Mouse (Mus musculus): Measurements from ENCODE around the gene Gkn1. TPM values are rescaled to one million over a fixed set of nuclear protein-coding genes. Genes with fewer than 3 reads are reported as not detected.

The Gkn1 gene
- polyA plus RNA-seq, 1 experiment = not detected

GRCm38 (mm10) chr6:87389455-87389989 is 38.8 kb upstream of the Gkn1 start:
- TF ChIP-seq FOSL1 (IDR thresholded peaks at IDR 0.05; ENCODE audit: insufficient read depth, low read length, poor library complexity, severe bottlenecking) (no peak), CTCF (IDR thresholded peaks at IDR 0.05; ENCODE audit: control insufficient read depth, insufficient read depth, insufficient read length) (no peak), USF1 (IDR thresholded peaks at IDR 0.05; ENCODE audit: low read depth) (no peak), MYOG (IDR thresholded peaks at IDR 0.05; ENCODE audit: control insufficient read depth, extremely low read depth, insufficient read length) (no peak), MAX (IDR thresholded peaks at IDR 0.05) (no peak), MYOD1 (IDR thresholded peaks at IDR 0.05; ENCODE audit: control insufficient read depth, insufficient read length, low read depth) (no peak), CEBPB (IDR thresholded peaks at IDR 0.05; ENCODE audit: low read depth) (no peak)
- Histone ChIP-seq H3K79me3 (ENCODE audit: low read depth) (no peaks in the 10 kb centered on the region), H3K27me3 (ENCODE audit: control insufficient read depth, insufficient read depth, insufficient read length) (no peaks in the 10 kb centered on the region), H3K36me3 (ENCODE audit: control insufficient read depth, insufficient read depth) (no peaks in the 10 kb centered on the region), H3K4me3 (ENCODE audit: insufficient read depth, poor library complexity, severe bottlenecking) (no peak overlapping the region), H3K79me2 (ENCODE audit: control insufficient read depth, insufficient read depth) (no peaks in the 10 kb centered on the region), H3ac (ENCODE audit: control insufficient read depth, insufficient read length, low read depth) (no peak overlapping the region)

GRCm38 (mm10) chr6:87388877-87389276 is 38.1 kb upstream of the Gkn1 start, which contains the start of gene Gkn3:
Gene Gkn3, minus strand, starts transcription at chr6:87388935.
- H3K4me3 ChIP-seq (ENCODE audit: insufficient read depth, poor library complexity, severe bottlenecking) = no peak within 1 kb of the TSS
- no peaks in the 10 kb centered on the region for H3K36me3 ChIP-seq (ENCODE audit: control insufficient read depth, insufficient read depth)
- H3K79me3 ChIP-seq (ENCODE audit: low read depth) = no peaks in the 10 kb centered on the region
- no peak for TF ChIP-seq MAX (IDR thresholded peaks at IDR 0.05)
- TF ChIP-seq CTCF (IDR thresholded peaks at IDR 0.05; ENCODE audit: control insufficient read depth, insufficient read depth, insufficient read length) = no peak
- no peak for TF ChIP-seq MYOG (IDR thresholded peaks at IDR 0.05; ENCODE audit: control insufficient read depth, extremely low read depth, insufficient read length)
- TF ChIP-seq MYOD1 (IDR thresholded peaks at IDR 0.05; ENCODE audit: control insufficient read depth, insufficient read length, low read depth) = no peak
- no peak for TF ChIP-seq USF1 (IDR thresholded peaks at IDR 0.05; ENCODE audit: low read depth)
- no peak for TF ChIP-seq FOSL1 (IDR thresholded peaks at IDR 0.05; ENCODE audit: insufficient read depth, low read length, poor library complexity, severe bottlenecking)
- TF ChIP-seq CEBPB (IDR thresholded peaks at IDR 0.05; ENCODE audit: low read depth) = no peak
- H3ac ChIP-seq (ENCODE audit: control insufficient read depth, insufficient read length, low read depth) = no peak within 1 kb of the TSS
- no peaks in the 10 kb centered on the region for H3K27me3 ChIP-seq (ENCODE audit: control insufficient read depth, insufficient read depth, insufficient read length)
- H3K79me2 ChIP-seq (ENCODE audit: control insufficient read depth, insufficient read depth) = no peaks in the 10 kb centered on the region

DNA sequence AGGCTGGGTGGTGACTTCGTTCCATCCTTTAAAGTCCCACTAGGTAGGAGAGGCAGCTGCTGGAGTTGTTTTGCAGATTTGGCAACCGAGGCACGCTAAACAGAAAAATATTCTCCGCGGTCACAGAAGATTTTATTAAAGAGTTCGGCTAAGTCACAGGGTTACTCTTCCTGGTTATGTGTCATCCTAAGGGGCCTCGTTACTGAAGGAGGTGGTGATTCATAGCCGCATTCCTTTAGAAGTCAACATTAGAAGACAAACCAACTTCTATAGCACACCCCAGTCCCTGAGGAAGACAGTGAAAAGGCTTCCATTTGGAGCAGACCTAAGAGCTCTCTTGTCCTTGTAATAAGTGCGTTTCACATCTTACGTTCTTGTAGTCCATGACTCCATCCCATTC is 35.9 kb upstream of the Gkn1 start:
- H3K79me2 ChIP-seq (ENCODE audit: control insufficient read depth, insufficient read depth) = no peaks in the 10 kb centered on the region
- no peaks in the 10 kb centered on the region for H3K79me3 ChIP-seq (ENCODE audit: low read depth)
- H3K36me3 ChIP-seq (ENCODE audit: control insufficient read depth, insufficient read depth) = no peaks in the 10 kb centered on the region
- no peak for TF ChIP-seq MAX (IDR thresholded peaks at IDR 0.05)
- TF ChIP-seq CEBPB (IDR thresholded peaks at IDR 0.05; ENCODE audit: low read depth) = no peak
- TF ChIP-seq USF1 (IDR thresholded peaks at IDR 0.05; ENCODE audit: low read depth) = no peak
- TF ChIP-seq FOSL1 (IDR thresholded peaks at IDR 0.05; ENCODE audit: insufficient read depth, low read length, poor library complexity, severe bottlenecking) = peak; percentile 13
- H3K4me3 ChIP-seq (ENCODE audit: insufficient read depth, poor library complexity, severe bottlenecking) = no peak overlapping the region
- no peak overlapping the region for H3ac ChIP-seq (ENCODE audit: control insufficient read depth, insufficient read length, low read depth)
- H3K27me3 ChIP-seq (ENCODE audit: control insufficient read depth, insufficient read depth, insufficient read length) = peaks cover 15% of the 10 kb centered on the region

- Histone ChIP-seq H3ac (ENCODE audit: control insufficient read depth, insufficient read length, low read depth) (peak overlapping the region; percentile 48), H3K36me3 (ENCODE audit: control insufficient read depth, insufficient read depth) (no peaks in the 10 kb centered on the region), H3K27me3 (ENCODE audit: control insufficient read depth, insufficient read depth, insufficient read length) (peaks cover 19% of the 10 kb centered on the region), H3K4me3 (ENCODE audit: insufficient read depth, poor library complexity, severe bottlenecking) (no peak overlapping the region), H3K79me2 (ENCODE audit: control insufficient read depth, insufficient read depth) (no peaks in the 10 kb centered on the region), H3K79me3 (ENCODE audit: low read depth) (no peaks in the 10 kb centered on the region)
- peak; percentile 4 for TF ChIP-seq CTCF (IDR thresholded peaks at IDR 0.05; ENCODE audit: control insufficient read depth, insufficient read depth, insufficient read length)
- no peak for TF ChIP-seq MYOG (IDR thresholded peaks at IDR 0.05; ENCODE audit: control insufficient read depth, extremely low read depth, insufficient read length)
- TF ChIP-seq USF1 (IDR thresholded peaks at IDR 0.05; ENCODE audit: low read depth) = no peak
- TF ChIP-seq MAX (IDR thresholded peaks at IDR 0.05) = no peak
- no peak for TF ChIP-seq MYOD1 (IDR thresholded peaks at IDR 0.05; ENCODE audit: control insufficient read depth, insufficient read length, low read depth)
- no peak for TF ChIP-seq CEBPB (IDR thresholded peaks at IDR 0.05; ENCODE audit: low read depth)
- no peak for TF ChIP-seq FOSL1 (IDR thresholded peaks at IDR 0.05; ENCODE audit: insufficient read depth, low read length, poor library complexity, severe bottlenecking)
Observed at GRCm38 (mm10) chr6:87386203-87386602, 35.5 kb upstream of the Gkn1 start.

GRCm38 (mm10) chr6:87384761-87385160 is 34.0 kb upstream of the Gkn1 start:
- Histone ChIP-seq H3K79me3 (ENCODE audit: low read depth) (no peaks in the 10 kb centered on the region), H3K79me2 (ENCODE audit: control insufficient read depth, insufficient read depth) (no peaks in the 10 kb centered on the region), H3K27me3 (ENCODE audit: control insufficient read depth, insufficient read depth, insufficient read length) (peaks cover 31% of the 10 kb centered on the region), H3K36me3 (ENCODE audit: control insufficient read depth, insufficient read depth) (no peaks in the 10 kb centered on the region), H3K4me3 (ENCODE audit: insufficient read depth, poor library complexity, severe bottlenecking) (no peak overlapping the region), H3ac (ENCODE audit: control insufficient read depth, insufficient read length, low read depth) (no peak overlapping the region)
- no peak for TF ChIP-seq MAX (IDR thresholded peaks at IDR 0.05)
- no peak for TF ChIP-seq FOSL1 (IDR thresholded peaks at IDR 0.05; ENCODE audit: insufficient read depth, low read length, poor library complexity, severe bottlenecking)
- TF ChIP-seq CEBPB (IDR thresholded peaks at IDR 0.05; ENCODE audit: low read depth) = no peak
- no peak for TF ChIP-seq MYOG (IDR thresholded peaks at IDR 0.05; ENCODE audit: control insufficient read depth, extremely low read depth, insufficient read length)
- TF ChIP-seq USF1 (IDR thresholded peaks at IDR 0.05; ENCODE audit: low read depth) = no peak
- no peak for TF ChIP-seq CTCF (IDR thresholded peaks at IDR 0.05; ENCODE audit: control insufficient read depth, insufficient read depth, insufficient read length)
- TF ChIP-seq MYOD1 (IDR thresholded peaks at IDR 0.05; ENCODE audit: control insufficient read depth, insufficient read length, low read depth) = no peak

Measured in C2C12 (cell line).